Comparison of ENCODE assay signal across 28 mouse cellular contexts in the genomic region with DNA sequence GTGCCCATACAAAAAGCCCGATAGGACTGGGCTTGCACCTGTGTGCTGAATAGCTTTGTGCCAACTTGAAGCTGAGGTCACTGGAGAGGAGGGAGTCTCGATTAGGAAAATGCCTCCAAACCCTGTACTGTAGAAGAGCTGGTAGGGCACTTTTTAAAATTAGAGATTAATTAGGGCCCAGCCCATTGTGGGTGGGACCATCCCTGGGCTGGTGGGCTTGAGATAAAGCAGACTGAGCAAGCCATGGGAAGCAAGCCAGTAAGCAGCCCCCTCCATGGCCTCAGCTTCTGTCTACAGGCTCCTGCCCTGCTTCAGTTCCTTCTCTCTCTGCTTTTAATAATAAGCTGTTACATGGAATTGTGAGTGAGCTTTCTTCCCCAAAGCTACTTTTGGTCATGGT. TPM values are rescaled to one million over a fixed set of nuclear protein-coding genes. Genes with fewer than 3 reads are reported as not detected.
DNase-seq lines count a peak whose midpoint lies in the region; ATAC-seq and TF ChIP-seq lines count a peak whose summit lies in the region.
"Had no signal": no experiment of that assay in that cellular context is flagged by ENCODE, and none has a peak within 500 bp of the region (broad histone marks: within the 10 kb centered on the region; RNA-seq: fewer than 3 reads in every experiment).

No protein-coding gene starts in this region.

- TF ChIP-seq CTCF in kidney, adult 2 months (conservative IDR thresholded peaks at IDR 0.05; ENCODE audit: insufficient read depth, insufficient read length, low read depth, low read length) = no peak

- H3K9ac ChIP-seq in midbrain, embryonic 16.5 days (ENCODE audit: low read depth, low read length) = 0 out of 2 replicates have a peak overlapping the region, but pooled peaks have one; percentile 3
- H3K9ac ChIP-seq in midbrain, embryonic 13.5 days (replicated peaks) = no peak overlapping the region
- 0 out of 2 replicates have a peak overlapping the region, but pooled peaks have one; percentile 10 for H3K9ac ChIP-seq in liver, embryonic 15.5 days
- H3K9ac ChIP-seq in stomach, embryonic 14.5 days (replicated peaks; ENCODE audit: low read depth, low read length) = no peak overlapping the region
- H3K9ac ChIP-seq: heart, embryonic 15.5 days; hindbrain, embryonic 13.5 days; limb, embryonic 13.5 days; stomach, embryonic 15.5 days had no signal

- no peak overlapping the region for H3K4me3 ChIP-seq in midbrain, embryonic 16.5 days (ENCODE audit: low read depth, low read length)
- no peak overlapping the region for H3K4me3 ChIP-seq in midbrain, embryonic 13.5 days (replicated peaks)
- H3K4me3 ChIP-seq in liver, embryonic 15.5 days (replicated peaks) = no peak overlapping the region
- H3K4me3 ChIP-seq in stomach, embryonic 14.5 days (ENCODE audit: low read depth, low read length) = no peak overlapping the region
- H3K4me3 ChIP-seq in kidney, adult 2 months (ENCODE audit: insufficient read depth, low read depth, low read length) = no peak overlapping the region
- H3K4me3 ChIP-seq: erythroblast, embryonic 14.5 days; gastrocnemius, adult 2 months; heart, embryonic 15.5 days; hindbrain, embryonic 13.5 days; left cerebral cortex, adult 2 months; limb, embryonic 13.5 days; stomach, embryonic 15.5 days had no signal

- no peaks in the 10 kb centered on the region for H3K36me3 ChIP-seq in midbrain, embryonic 16.5 days (ENCODE audit: control insufficient read depth, insufficient read depth, low read length)
- no peaks in the 10 kb centered on the region for H3K36me3 ChIP-seq in midbrain, embryonic 13.5 days
- H3K36me3 ChIP-seq in liver, embryonic 15.5 days (replicated peaks) = no peaks in the 10 kb centered on the region
- H3K36me3 ChIP-seq in stomach, embryonic 14.5 days (ENCODE audit: control insufficient read depth, insufficient read depth, low read length) = no peaks in the 10 kb centered on the region
- no peaks in the 10 kb centered on the region for H3K36me3 ChIP-seq in kidney, adult 2 months (ENCODE audit: control insufficient read depth, insufficient read depth, low read length)
- H3K36me3 ChIP-seq: heart, embryonic 15.5 days; hindbrain, embryonic 13.5 days; limb, embryonic 13.5 days; stomach, embryonic 15.5 days had no signal

- H3K9me3 ChIP-seq in midbrain, embryonic 16.5 days (replicated peaks; ENCODE audit: control insufficient read depth, low read length, poor library complexity, severe bottlenecking) = no peaks in the 10 kb centered on the region
- no peaks in the 10 kb centered on the region for H3K9me3 ChIP-seq in midbrain, embryonic 13.5 days
- no peaks in the 10 kb centered on the region for H3K9me3 ChIP-seq in liver, embryonic 15.5 days (replicated peaks)
- no peaks in the 10 kb centered on the region for H3K9me3 ChIP-seq in stomach, embryonic 14.5 days (ENCODE audit: control insufficient read depth, low read depth, low read length)
- H3K9me3 ChIP-seq: heart, embryonic 15.5 days; hindbrain, embryonic 13.5 days; limb, embryonic 13.5 days; stomach, embryonic 15.5 days had no signal

- no peak for ATAC-seq in midbrain, embryonic 16.5 days
- no peak for ATAC-seq in midbrain, embryonic 13.5 days
- peak; percentile 50 for ATAC-seq in liver, embryonic 15.5 days (ENCODE audit: insufficient read depth)
- 0 out of 2 replicates have a peak, but pooled peaks have one; percentile 46 for ATAC-seq in stomach, embryonic 14.5 days (ENCODE audit: insufficient number of reproducible peaks, insufficient read depth, low FRiP score, low read depth)
- ATAC-seq in monocyte, adult 5-6 weeks (replicated peaks; ENCODE audit: insufficient number of reproducible peaks, low FRiP score, low TSS enrichment, poor library complexity, severe bottlenecking) = no peak
- ATAC-seq: CD4-positive, CD25-positive, alpha-beta regulatory T cell, adult 4 months; forebrain, embryonic 16.5 days; intestine, embryonic 16.5 days had no signal

- 88% methylated on average over 2 of the region's 2 CpGs for WGBS in midbrain, embryonic 16.5 days
- 81% methylated on average over 2 of the region's 2 CpGs for WGBS in midbrain, embryonic 13.5 days
- 31% methylated on average over 2 of the region's 2 CpGs for WGBS in liver, embryonic 15.5 days (ENCODE audit: insufficient replicate concordance)
- WGBS in stomach, embryonic 14.5 days = 60% methylated on average over 2 of the region's 2 CpGs
- WGBS in kidney, adult 2 months = 62% methylated on average over 2 of the region's 2 CpGs

- DNase-seq in kidney, adult 2 months = no peak
- DNase-seq in cerebellum, adult 8-10 months = no peak
- DNase-seq: adrenal gland, postnatal 25 days; cerebellum, adult 11-12 months; cerebellum, postnatal 14 days; gastrocnemius, adult 2 months; gastrocnemius, postnatal 36 days; heart, adult 18-20 months; kidney, postnatal 14 days; lung, adult 2 months; lung, postnatal 10 days; thymus, adult 18-20 months; thymus, postnatal 25 days had no signal

- peaks cover 8% of the 10 kb centered on the region; the same call in 1 of the 2 replicates for H3K4me1 ChIP-seq in midbrain, embryonic 16.5 days (ENCODE audit: control insufficient read depth, insufficient read depth, low read length)
- peaks cover 8% of the 10 kb centered on the region; the same call in 1 of the 2 replicates for H3K4me1 ChIP-seq in midbrain, embryonic 13.5 days (replicated peaks)
- H3K4me1 ChIP-seq in liver, embryonic 15.5 days (replicated peaks) = peaks cover 59% of the 10 kb centered on the region
- peaks cover 15% of the 10 kb centered on the region for H3K4me1 ChIP-seq in stomach, embryonic 14.5 days (ENCODE audit: control insufficient read depth, insufficient read depth, low read length)
- peaks cover 5% of the 10 kb centered on the region; the same call in 1 of the 2 replicates for H3K4me1 ChIP-seq in kidney, adult 2 months (ENCODE audit: control insufficient read depth, insufficient read depth, low read length)

- H3K27me3 ChIP-seq in midbrain, embryonic 16.5 days (ENCODE audit: control insufficient read depth, insufficient read depth, low read depth, low read length) = no peaks in the 10 kb centered on the region
- H3K27me3 ChIP-seq in midbrain, embryonic 13.5 days = no peaks in the 10 kb centered on the region
- H3K27me3 ChIP-seq in liver, embryonic 15.5 days = no peaks in the 10 kb centered on the region
- no peaks in the 10 kb centered on the region for H3K27me3 ChIP-seq in stomach, embryonic 14.5 days (ENCODE audit: control insufficient read depth, insufficient read depth, low read length)
- H3K27me3 ChIP-seq in kidney, adult 2 months (replicated peaks; ENCODE audit: control insufficient read depth, insufficient read depth, low read length) = no peaks in the 10 kb centered on the region
- H3K27me3 ChIP-seq: heart, embryonic 15.5 days; hindbrain, embryonic 13.5 days; limb, embryonic 13.5 days; stomach, embryonic 15.5 days had no signal

- H3K27ac ChIP-seq in midbrain, embryonic 16.5 days (ENCODE audit: low read length) = no peak overlapping the region
- H3K27ac ChIP-seq in midbrain, embryonic 13.5 days = no peak overlapping the region
- peak overlapping the region; percentile 66 for H3K27ac ChIP-seq in liver, embryonic 15.5 days (replicated peaks)
- no peak overlapping the region; the same call in 1 of the 2 replicates for H3K27ac ChIP-seq in stomach, embryonic 14.5 days (ENCODE audit: low read length)
- no peak overlapping the region for H3K27ac ChIP-seq in kidney, adult 2 months (ENCODE audit: insufficient read depth, low read depth, low read length)
- H3K27ac ChIP-seq: gastrocnemius, adult 2 months; heart, embryonic 15.5 days; hindbrain, embryonic 13.5 days; left cerebral cortex, adult 2 months; limb, embryonic 13.5 days; stomach, embryonic 15.5 days had no signal

- H3K4me2 ChIP-seq in midbrain, embryonic 16.5 days (ENCODE audit: low read length) = no peak overlapping the region
- H3K4me2 ChIP-seq in midbrain, embryonic 13.5 days (replicated peaks) = no peak overlapping the region
- H3K4me2 ChIP-seq in liver, embryonic 15.5 days = peak overlapping the region; percentile 40
- H3K4me2 ChIP-seq in stomach, embryonic 14.5 days (replicated peaks; ENCODE audit: low read depth, low read length) = no peak overlapping the region
- H3K4me2 ChIP-seq: heart, embryonic 15.5 days; hindbrain, embryonic 13.5 days; limb, embryonic 13.5 days; midbrain, embryonic 11.5 days; stomach, embryonic 15.5 days had no signal

- TF ChIP-seq POLR2A in kidney, adult 2 months (IDR thresholded peaks at IDR 0.05; ENCODE audit: low read depth, low read length) = no peak

RNA-seq across cellular contexts. Expression of a gene that starts 26.4 kb away (rescaled TPM):
- 14.6 and 14.8 TPM in 2 replicates for polyA plus RNA-seq in midbrain, embryonic 16.5 days (2015; fragmentation: Nextera tagmentation; extraction: Ambion mirVana)
- polyA plus RNA-seq in midbrain, embryonic 13.5 days (2015; fragmentation: Nextera tagmentation; extraction: Ambion mirVana) = 7.8 and 8.3 TPM in 2 replicates
- 0.81 and 0.89 TPM in 2 replicates for polyA plus RNA-seq in liver, embryonic 15.5 days (2015; fragmentation: Nextera tagmentation; extraction: Ambion mirVana)
- polyA plus RNA-seq in stomach, embryonic 14.5 days (2014; fragmentation: Nextera tagmentation; extraction: Ambion mirVana) = 15.4 and 16.3 TPM in 2 replicates
- polyA plus RNA-seq in kidney, adult 2 months (2012; rRNA removed) = 11.3 and 12.4 TPM in 2 replicates
- total RNA-seq in monocyte, adult 5-6 weeks (2017) = 0.78 to 2.9 TPM (median 2.5 TPM) in 3 replicates

Comparison
In these comparisons a context has a peak if more than half of its experiments do, and no peak if none do; other contexts are left out.
1. H3K9ac ChIP-seq: peak in midbrain, embryonic 16.5 days (single experiment) and liver, embryonic 15.5 days (single experiment); none in midbrain, embryonic 13.5 days (single experiment) and stomach, embryonic 14.5 days (single experiment).
2. ATAC-seq: peak in liver, embryonic 15.5 days (single experiment) and stomach, embryonic 14.5 days (single experiment); none in midbrain, embryonic 16.5 days (single experiment), midbrain, embryonic 13.5 days (single experiment) and monocyte, adult 5-6 weeks (single experiment).